Mouse (Mus musculus): ENCODE results near the gene Gm20721. TPM values are rescaled to one million over a fixed set of nuclear protein-coding genes. Genes with fewer than 3 reads are reported as not detected.

The Gm20721 gene
- polyA plus RNA-seq, 1 experiment from 2014 or later: 34.1 TPM

- H3K4me3 ChIP-seq (replicated peaks; ENCODE audit: low read length): peak overlapping the region; percentile 18; the same call in 1 of the 2 replicates
- no peak overlapping the region for H3K9ac ChIP-seq (ENCODE audit: low read length)
- H3K4me1 ChIP-seq (ENCODE audit: control insufficient read depth, insufficient read depth, low read length): peaks cover 17% of the 10 kb centered on the region
- peaks cover 57% of the 10 kb centered on the region for H3K9me3 ChIP-seq (replicated peaks; ENCODE audit: control insufficient read depth, low read length)
- H3K27me3 ChIP-seq (ENCODE audit: control insufficient read depth, insufficient read depth, low read length): peaks cover 19% of the 10 kb centered on the region
- WGBS: 57% methylated on average over 29 of the region's 29 CpGs
- H3K27ac ChIP-seq (ENCODE audit: low read length): no peak overlapping the region
- peak overlapping the region; percentile 33 for H3K4me2 ChIP-seq (ENCODE audit: low read depth, low read length)
- peaks cover 19% of the 10 kb centered on the region for H3K36me3 ChIP-seq (ENCODE audit: control insufficient read depth, insufficient read depth, low read length)
- ATAC-seq (ENCODE audit: insufficient read depth, low FRiP score): no peak
Observed at GRCm38 (mm10) chr2:174297086-174297571, 49.4 kb downstream of the Gm20721 start.

GRCm38 (mm10) chr2:174295900-174296465 is 50.5 kb downstream of the Gm20721 start:
- H3K36me3 ChIP-seq (ENCODE audit: control insufficient read depth, insufficient read depth, low read length): peaks cover 19% of the 10 kb centered on the region
- H3K4me3 ChIP-seq (replicated peaks; ENCODE audit: low read length): peak overlapping the region; percentile 65
- H3K9ac ChIP-seq (ENCODE audit: low read length): peak overlapping the region; percentile 52
- peaks cover 56% of the 10 kb centered on the region for H3K9me3 ChIP-seq (replicated peaks; ENCODE audit: control insufficient read depth, low read length)
- peak overlapping the region; percentile 60; the same call in 1 of the 2 replicates for H3K27ac ChIP-seq (ENCODE audit: low read length)
- peak overlapping the region; percentile 65 for H3K4me2 ChIP-seq (ENCODE audit: low read depth, low read length)
- ATAC-seq (ENCODE audit: insufficient read depth, low FRiP score): 0 out of 2 replicates have a peak, but pooled peaks have one; percentile 1
- peaks cover 20% of the 10 kb centered on the region for H3K4me1 ChIP-seq (ENCODE audit: control insufficient read depth, insufficient read depth, low read length)
- WGBS: 41% methylated on average over 29 of the region's 29 CpGs
- H3K27me3 ChIP-seq (ENCODE audit: control insufficient read depth, insufficient read depth, low read length): peaks cover 19% of the 10 kb centered on the region

GRCm38 (mm10) chr2:174295175-174295899 is 51.2 kb downstream of the Gm20721 start:
- peaks cover 19% of the 10 kb centered on the region for H3K27me3 ChIP-seq (ENCODE audit: control insufficient read depth, insufficient read depth, low read length)
- peak overlapping the region; percentile 65 for H3K4me3 ChIP-seq (replicated peaks; ENCODE audit: low read length)
- H3K36me3 ChIP-seq (ENCODE audit: control insufficient read depth, insufficient read depth, low read length): peaks cover 19% of the 10 kb centered on the region
- peaks cover 50% of the 10 kb centered on the region for H3K9me3 ChIP-seq (replicated peaks; ENCODE audit: control insufficient read depth, low read length)
- H3K9ac ChIP-seq (ENCODE audit: low read length): peak overlapping the region; percentile 78
- ATAC-seq (ENCODE audit: insufficient read depth, low FRiP score): peak; percentile 93
- H3K4me2 ChIP-seq (ENCODE audit: low read depth, low read length): peak overlapping the region; percentile 65
- peak overlapping the region; percentile 82 for H3K27ac ChIP-seq (ENCODE audit: low read length)
- peaks cover 19% of the 10 kb centered on the region for H3K4me1 ChIP-seq (ENCODE audit: control insufficient read depth, insufficient read depth, low read length)
- 54% methylated on average over 36 of the region's 36 CpGs for WGBS

GRCm38 (mm10) chr2:174294457-174294856 is 52.1 kb downstream of the Gm20721 start:
- H3K4me3 ChIP-seq (replicated peaks; ENCODE audit: low read length): peak overlapping the region; percentile 65
- peaks cover 16% of the 10 kb centered on the region for H3K4me1 ChIP-seq (ENCODE audit: control insufficient read depth, insufficient read depth, low read length)
- peak overlapping the region; percentile 82 for H3K27ac ChIP-seq (ENCODE audit: low read length)
- WGBS: 54% methylated on average over 8 of the region's 8 CpGs
- H3K36me3 ChIP-seq (ENCODE audit: control insufficient read depth, insufficient read depth, low read length): peaks cover 15% of the 10 kb centered on the region
- no peak for ATAC-seq (ENCODE audit: insufficient read depth, low FRiP score)
- peak overlapping the region; percentile 65 for H3K4me2 ChIP-seq (ENCODE audit: low read depth, low read length)
- H3K9ac ChIP-seq (ENCODE audit: low read length): peak overlapping the region; percentile 78
- H3K9me3 ChIP-seq (replicated peaks; ENCODE audit: control insufficient read depth, low read length): peaks cover 41% of the 10 kb centered on the region
- peaks cover 13% of the 10 kb centered on the region for H3K27me3 ChIP-seq (ENCODE audit: control insufficient read depth, insufficient read depth, low read length)

GRCm38 (mm10) chr2:174291662-174292030 is 54.9 kb downstream of the Gm20721 start:
- WGBS: 33% methylated on average over 2 of the region's 2 CpGs
- H3K4me2 ChIP-seq (ENCODE audit: low read depth, low read length): peak overlapping the region; percentile 54; the same call in 1 of the 2 replicates

GRCm38 (mm10) chr2:174291029-174291661 is 55.4 kb downstream of the Gm20721 start:
- WGBS: 66% methylated on average over 8 of the region's 8 CpGs

More at GRCm38 (mm10) chr2:174291662-174292030, 54.9 kb downstream of the Gm20721 start:
- H3K9me3 ChIP-seq (replicated peaks; ENCODE audit: control insufficient read depth, low read length): peaks cover 26% of the 10 kb centered on the region
- H3K9ac ChIP-seq (ENCODE audit: low read length): no peak overlapping the region
- H3K27ac ChIP-seq (ENCODE audit: low read length): no peak overlapping the region
- H3K27me3 ChIP-seq (ENCODE audit: control insufficient read depth, insufficient read depth, low read length): peaks cover 5% of the 10 kb centered on the region
- no peak overlapping the region for H3K4me3 ChIP-seq (replicated peaks; ENCODE audit: low read length)
- peaks cover 11% of the 10 kb centered on the region; the same call in 1 of the 2 replicates for H3K4me1 ChIP-seq (ENCODE audit: control insufficient read depth, insufficient read depth, low read length)
- peaks cover 8% of the 10 kb centered on the region for H3K36me3 ChIP-seq (ENCODE audit: control insufficient read depth, insufficient read depth, low read length)
- ATAC-seq (ENCODE audit: insufficient read depth, low FRiP score): no peak

GRCm38 (mm10) chr2:174288673-174289430 is 57.7 kb downstream of the Gm20721 start:
- Histone ChIP-seq H3K36me3 (ENCODE audit: control insufficient read depth, insufficient read depth, low read length) (peaks cover 36% of the 10 kb centered on the region), H3K9ac (ENCODE audit: low read length) (no peak overlapping the region), H3K27me3 (ENCODE audit: control insufficient read depth, insufficient read depth, low read length) (peaks cover 30% of the 10 kb centered on the region), H3K4me1 (ENCODE audit: control insufficient read depth, insufficient read depth, low read length) (peaks cover 11% of the 10 kb centered on the region; the same call in 1 of the 2 replicates), H3K9me3 (replicated peaks; ENCODE audit: control insufficient read depth, low read length) (peaks cover 32% of the 10 kb centered on the region), H3K27ac (ENCODE audit: low read length) (no peak overlapping the region), H3K4me3 (replicated peaks; ENCODE audit: low read length) (no peak overlapping the region), H3K4me2 (ENCODE audit: low read depth, low read length) (no peak overlapping the region)
- WGBS: 47% methylated on average over 12 of the region's 12 CpGs
- no peak for ATAC-seq (ENCODE audit: insufficient read depth, low FRiP score)

More at GRCm38 (mm10) chr2:174291029-174291661, 55.4 kb downstream of the Gm20721 start:
- Histone ChIP-seq H3K9me3 (replicated peaks; ENCODE audit: control insufficient read depth, low read length) (peaks cover 27% of the 10 kb centered on the region), H3K4me3 (replicated peaks; ENCODE audit: low read length) (no peak overlapping the region), H3K9ac (ENCODE audit: low read length) (no peak overlapping the region), H3K4me2 (ENCODE audit: low read depth, low read length) (peak overlapping the region; percentile 54; the same call in 1 of the 2 replicates), H3K27ac (ENCODE audit: low read length) (no peak overlapping the region), H3K4me1 (ENCODE audit: control insufficient read depth, insufficient read depth, low read length) (peaks cover 11% of the 10 kb centered on the region; the same call in 1 of the 2 replicates), H3K27me3 (ENCODE audit: control insufficient read depth, insufficient read depth, low read length) (peaks cover 10% of the 10 kb centered on the region), H3K36me3 (ENCODE audit: control insufficient read depth, insufficient read depth, low read length) (peaks cover 13% of the 10 kb centered on the region)
- no peak for ATAC-seq (ENCODE audit: insufficient read depth, low FRiP score)

- peaks cover 34% of the 10 kb centered on the region for H3K9me3 ChIP-seq (replicated peaks; ENCODE audit: control insufficient read depth, low read length)
- H3K36me3 ChIP-seq (ENCODE audit: control insufficient read depth, insufficient read depth, low read length): peaks cover 44% of the 10 kb centered on the region
- H3K27ac ChIP-seq (ENCODE audit: low read length): no peak overlapping the region
- 44% methylated on average over 7 of the region's 7 CpGs for WGBS
- 0 out of 2 replicates have a peak, but pooled peaks cover 4% of the 10 kb centered on the region for H3K4me1 ChIP-seq (ENCODE audit: control insufficient read depth, insufficient read depth, low read length)
- no peak overlapping the region for H3K4me2 ChIP-seq (ENCODE audit: low read depth, low read length)
- H3K27me3 ChIP-seq (ENCODE audit: control insufficient read depth, insufficient read depth, low read length): peaks cover 30% of the 10 kb centered on the region
- ATAC-seq (ENCODE audit: insufficient read depth, low FRiP score): no peak
- H3K4me3 ChIP-seq (replicated peaks; ENCODE audit: low read length): no peak overlapping the region
- H3K9ac ChIP-seq (ENCODE audit: low read length): no peak overlapping the region
Observed at GRCm38 (mm10) chr2:174287921-174288320, 58.6 kb downstream of the Gm20721 start.

Measured in stomach, embryonic 16.5 days (tissue).